Mouse (Mus musculus) liver, adult 2 months (tissue): ENCODE measurements around the gene Fgfr2.

Experiments
- CTCF ChIP-seq: fragments of 200-500 bp; IDR thresholded peaks from 2 replicates; pipeline ENCODE4 v1.5.1; 2011; ENCODE audit warnings: low read depth, low read length, control low read depth
- POLR2A ChIP-seq: fragments of 200-500 bp; IDR thresholded peaks from 2 replicates; pipeline ENCODE4 v1.6.1; 2011; ENCODE audit warnings: low read length, control low read depth; ENCODE audit not compliant: insufficient read depth; ENCODE audit errors: extremely low read depth

DNA sequence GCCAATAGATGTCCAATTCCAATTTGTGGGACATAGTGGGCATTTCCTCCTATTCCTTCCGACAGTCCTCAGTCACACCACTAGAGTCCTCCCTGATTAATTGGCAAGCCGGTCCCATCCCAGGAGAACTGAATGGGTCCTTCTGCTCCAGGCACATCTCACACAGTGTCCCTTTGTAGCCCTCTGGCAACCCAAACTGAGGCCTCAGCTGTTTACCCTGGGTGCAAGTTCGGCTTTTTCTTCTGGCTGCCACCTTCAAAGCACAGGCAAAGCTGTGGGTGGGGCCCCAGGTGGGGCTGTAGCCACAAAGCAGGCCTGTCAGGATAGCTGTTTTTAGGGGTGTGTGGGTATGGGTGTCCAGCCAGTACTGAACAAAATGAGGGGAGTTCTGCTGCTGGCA lies 576.0 kb downstream of the Fgfr2 start:
- TF ChIP-seq CTCF = no peak
- TF ChIP-seq POLR2A = no peak
